Mouse (Mus musculus): ENCODE measurements around the gene Safb. TPM values are rescaled to one million over a fixed set of nuclear protein-coding genes. Genes with fewer than 3 reads are reported as not detected.

Gene Safb
- 77.6 TPM for polyA plus RNA-seq (2014; fragmentation: Illumina TruSeq; extraction: RNeasy Lipid Tissue Mini Kit (QIAGEN cat#74804); ENCODE audit: low read depth, low replicate concordance)

GRCm38 (mm10) chr17:56584257-56585130 is at the start of gene Safb, which contains the start of gene Safb2:
Gene Safb, plus strand, starts transcription at chr17:56584825.
Gene Safb2, minus strand, starts transcription at chr17:56584585.

GRCm38 (mm10) chr17:56554122-56554551 is 30.5 kb upstream of the Safb start, which contains the start of gene Gm20219:
Gene Gm20219, minus strand, starts transcription at chr17:56554387.

DNA sequence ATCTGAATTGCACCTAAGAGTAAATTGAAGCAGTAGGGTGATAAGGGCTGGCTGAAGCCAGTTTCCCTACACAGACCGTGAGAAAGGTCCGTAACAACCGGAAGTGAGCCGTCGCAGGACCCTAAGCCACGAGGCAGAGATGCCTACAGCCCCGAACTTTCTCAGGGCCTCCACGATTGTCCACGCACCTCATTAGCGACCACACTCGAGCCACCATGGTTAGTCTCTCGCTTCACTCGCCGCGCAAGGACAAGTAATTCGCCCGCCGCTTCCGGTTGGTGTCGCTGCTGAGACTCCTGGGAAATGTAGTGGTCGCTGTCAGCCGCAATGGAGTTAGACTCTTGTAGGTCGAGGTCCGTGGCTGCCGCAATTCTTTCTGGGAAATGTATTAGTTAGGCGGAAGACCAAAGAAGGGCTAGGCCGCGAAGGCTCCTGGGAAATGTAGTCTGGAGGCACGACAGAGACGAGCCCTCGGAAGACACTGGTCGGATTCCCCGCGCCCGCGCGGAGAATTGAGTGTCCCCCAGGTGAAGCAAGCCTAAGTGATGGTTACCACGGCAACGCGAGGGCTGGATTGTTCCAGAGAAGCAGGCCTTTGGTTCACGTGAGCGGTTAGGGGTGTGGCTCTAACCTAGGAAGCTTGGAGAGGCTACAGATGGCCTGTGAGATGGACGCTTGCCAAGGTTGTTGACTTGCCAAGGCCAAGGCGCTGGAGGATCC is 25.0 kb downstream of the Safb start, which contains the start of gene 2410015M20Rik:
Gene 2410015M20Rik, minus strand, starts transcription at position 320 of the 720 bp plus-strand sequence.

GRCm38 (mm10) chr17:56613236-56613844 is 28.7 kb downstream of the Safb start, which contains the start of gene Rpl36:
Gene Rpl36, plus strand, starts transcription at chr17:56613416.

DNA sequence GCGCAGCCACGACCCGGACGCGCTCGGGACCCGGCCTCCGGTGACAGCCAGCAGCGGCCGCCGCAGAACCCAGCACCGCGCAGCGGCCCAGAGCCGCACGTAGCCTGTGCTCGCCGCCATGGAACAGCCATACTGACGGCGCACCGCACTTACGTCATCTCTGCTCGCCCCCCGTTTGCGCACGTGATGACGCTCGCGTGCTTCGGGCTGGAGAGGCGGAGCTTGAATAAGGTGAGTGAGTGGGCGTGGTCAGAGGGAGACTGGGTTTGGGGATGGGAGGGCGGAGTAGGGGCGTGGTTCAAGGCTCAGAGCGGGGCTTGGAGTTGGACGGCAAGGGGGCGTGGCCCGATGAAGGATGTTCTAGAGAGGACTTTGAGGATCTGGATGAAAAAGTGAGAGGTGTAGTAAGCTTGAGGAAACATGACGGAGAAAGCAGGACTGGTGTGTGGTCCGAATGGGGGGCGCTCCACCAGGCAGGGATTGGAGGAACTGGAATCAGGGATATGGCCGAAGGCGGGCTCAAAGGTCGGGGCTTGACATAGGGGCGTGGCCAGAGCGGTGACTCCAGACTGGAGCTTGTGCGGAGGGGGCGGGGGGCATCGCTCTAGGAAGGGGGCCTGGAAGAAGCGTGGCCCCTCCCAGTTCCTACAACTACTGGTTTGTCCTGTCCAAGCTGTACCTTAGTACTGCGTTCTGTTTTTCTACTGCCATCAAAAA is 42.3 kb downstream of the Safb start, which contains the start of gene Lonp1:
Gene Lonp1, minus strand, starts transcription at position 134 of the 717 bp plus-strand sequence.

DNA sequence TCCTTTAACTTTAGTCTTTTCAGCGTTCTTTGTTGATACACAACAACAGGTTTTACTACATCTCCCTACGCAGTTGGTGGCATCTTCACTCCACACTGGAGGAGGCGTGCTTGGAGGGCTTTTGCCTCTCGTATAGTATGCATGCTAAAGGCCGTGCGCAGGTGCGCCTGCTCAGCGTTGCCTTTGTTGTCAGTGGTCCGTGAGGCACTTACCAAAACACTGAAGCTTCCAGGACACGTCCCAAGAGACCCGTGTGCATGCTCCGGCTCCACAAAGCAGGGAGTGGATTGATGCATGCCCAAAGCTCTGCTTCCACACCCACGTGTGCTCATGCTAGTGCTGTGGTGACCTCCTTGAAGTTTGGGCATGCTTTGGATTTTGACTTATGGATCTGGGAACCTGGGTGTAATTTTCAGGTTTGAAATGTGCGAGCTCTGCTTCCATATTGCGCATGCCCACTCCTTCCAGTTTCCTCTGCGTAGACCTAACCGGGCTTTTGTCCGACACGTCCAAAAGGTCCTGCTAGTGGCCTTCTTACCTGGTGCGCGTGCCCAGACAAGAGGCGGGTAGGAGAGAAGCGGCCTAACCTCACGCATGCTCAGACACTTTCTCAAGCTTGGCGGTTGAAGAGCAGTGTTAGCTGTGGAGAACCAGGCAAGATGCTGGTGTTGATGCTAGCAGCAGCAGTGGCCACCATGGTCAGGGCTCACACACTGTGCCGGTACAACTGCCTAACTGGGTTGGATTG is 43.1 kb downstream of the Safb start, which contains the start of gene Catsperd:
Gene Catsperd, plus strand, starts transcription at position 614 of the 748 bp plus-strand sequence.

Other genes with a start within 250 kb of the Safb start
- 49.8 TPM for gene Ptprs, start 108.3 kb upstream of the Safb start, polyA plus RNA-seq (2014; fragmentation: Illumina TruSeq; extraction: RNeasy Lipid Tissue Mini Kit (QIAGEN cat#74804); ENCODE audit: low read depth, low replicate concordance)
- gene Znrf4, start 72.4 kb upstream of the Safb start, polyA plus RNA-seq (2014; fragmentation: Illumina TruSeq; extraction: RNeasy Lipid Tissue Mini Kit (QIAGEN cat#74804); ENCODE audit: low read depth, low replicate concordance): 8.4 TPM
- 7.1 TPM for gene Gm20219, start 30.4 kb upstream of the Safb start, polyA plus RNA-seq (2014; fragmentation: Illumina TruSeq; extraction: RNeasy Lipid Tissue Mini Kit (QIAGEN cat#74804); ENCODE audit: low read depth, low replicate concordance)
- 77.2 TPM for gene Safb2, start 240 bp upstream of the Safb start, polyA plus RNA-seq (2014; fragmentation: Illumina TruSeq; extraction: RNeasy Lipid Tissue Mini Kit (QIAGEN cat#74804); ENCODE audit: low read depth, low replicate concordance)
- gene 2410015M20Rik, start 24.9 kb downstream of the Safb start, polyA plus RNA-seq (2014; fragmentation: Illumina TruSeq; extraction: RNeasy Lipid Tissue Mini Kit (QIAGEN cat#74804); ENCODE audit: low read depth, low replicate concordance): 309 TPM
- 1,330 TPM for gene Rpl36, start 28.6 kb downstream of the Safb start, polyA plus RNA-seq (2014; fragmentation: Illumina TruSeq; extraction: RNeasy Lipid Tissue Mini Kit (QIAGEN cat#74804); ENCODE audit: low read depth, low replicate concordance)
- 60.5 TPM for gene Lonp1, start 42.1 kb downstream of the Safb start, polyA plus RNA-seq (2014; fragmentation: Illumina TruSeq; extraction: RNeasy Lipid Tissue Mini Kit (QIAGEN cat#74804); ENCODE audit: low read depth, low replicate concordance)
- 3.6 TPM for gene Catsperd, start 43.3 kb downstream of the Safb start, polyA plus RNA-seq (2014; fragmentation: Illumina TruSeq; extraction: RNeasy Lipid Tissue Mini Kit (QIAGEN cat#74804); ENCODE audit: low read depth, low replicate concordance)
- gene Ranbp3, start 88.5 kb downstream of the Safb start, polyA plus RNA-seq (2014; fragmentation: Illumina TruSeq; extraction: RNeasy Lipid Tissue Mini Kit (QIAGEN cat#74804); ENCODE audit: low read depth, low replicate concordance): 42.4 TPM
- 224 TPM for gene Ndufa11, start 132.9 kb downstream of the Safb start, polyA plus RNA-seq (2014; fragmentation: Illumina TruSeq; extraction: RNeasy Lipid Tissue Mini Kit (QIAGEN cat#74804); ENCODE audit: low read depth, low replicate concordance)
- 43.1 TPM for gene Vmac, start 133.2 kb downstream of the Safb start, polyA plus RNA-seq (2014; fragmentation: Illumina TruSeq; extraction: RNeasy Lipid Tissue Mini Kit (QIAGEN cat#74804); ENCODE audit: low read depth, low replicate concordance)
- gene Nrtn, start 172.7 kb downstream of the Safb start, polyA plus RNA-seq (2014; fragmentation: Illumina TruSeq; extraction: RNeasy Lipid Tissue Mini Kit (QIAGEN cat#74804); ENCODE audit: low read depth, low replicate concordance): 3.1 TPM
- gene Dus3l, start 179.9 kb downstream of the Safb start, polyA plus RNA-seq (2014; fragmentation: Illumina TruSeq; extraction: RNeasy Lipid Tissue Mini Kit (QIAGEN cat#74804); ENCODE audit: low read depth, low replicate concordance): 27.7 TPM
- gene Prr22, start 185.4 kb downstream of the Safb start, polyA plus RNA-seq (2014; fragmentation: Illumina TruSeq; extraction: RNeasy Lipid Tissue Mini Kit (QIAGEN cat#74804); ENCODE audit: low read depth, low replicate concordance): 3.3 TPM
- gene Rfx2, start 246.2 kb downstream of the Safb start, polyA plus RNA-seq (2014; fragmentation: Illumina TruSeq; extraction: RNeasy Lipid Tissue Mini Kit (QIAGEN cat#74804); ENCODE audit: low read depth, low replicate concordance): 12.6 TPM

Data from adipose tissue, adult 10 weeks (tissue).